Mouse (Mus musculus): Measurements from ENCODE around the gene Tnr. TPM values are rescaled to one million over a fixed set of nuclear protein-coding genes. Genes with fewer than 3 reads are reported as not detected.

Gene Tnr
- total RNA-seq, 2 experiments from 2014 or later = 138 to 146 TPM

DNA sequence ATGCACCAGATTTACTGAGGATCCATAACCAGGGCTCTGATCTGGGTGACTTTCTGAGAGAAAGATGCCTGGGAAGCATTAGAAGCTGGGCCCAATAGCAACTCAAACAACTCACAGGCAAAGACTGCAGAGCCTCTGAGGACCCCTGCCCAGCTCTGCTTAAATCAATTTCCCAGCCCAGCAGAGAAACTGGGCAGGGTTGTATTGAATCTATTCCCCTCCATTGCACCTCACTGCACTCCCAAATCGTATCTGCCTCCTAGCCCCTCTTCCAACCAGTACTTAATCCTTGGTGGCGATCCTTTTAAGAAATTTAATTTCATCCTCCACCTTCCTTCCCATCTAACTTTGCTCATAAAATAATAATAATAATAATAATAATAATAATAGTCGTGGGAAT lies 253.5 kb downstream of the Tnr start:
- Histone ChIP-seq H3K4me3 (no peak overlapping the region), H3K27ac (no peak overlapping the region)
- intact Hi-C loops (cut with DNase I) = no loop called here
- no peak for TF ChIP-seq CTCF (IDR thresholded peaks at IDR 0.05)
- DNase-seq (ENCODE audit: extremely low spot score in 1 of 2, low spot score in 2 of 2) = no peak

DNA sequence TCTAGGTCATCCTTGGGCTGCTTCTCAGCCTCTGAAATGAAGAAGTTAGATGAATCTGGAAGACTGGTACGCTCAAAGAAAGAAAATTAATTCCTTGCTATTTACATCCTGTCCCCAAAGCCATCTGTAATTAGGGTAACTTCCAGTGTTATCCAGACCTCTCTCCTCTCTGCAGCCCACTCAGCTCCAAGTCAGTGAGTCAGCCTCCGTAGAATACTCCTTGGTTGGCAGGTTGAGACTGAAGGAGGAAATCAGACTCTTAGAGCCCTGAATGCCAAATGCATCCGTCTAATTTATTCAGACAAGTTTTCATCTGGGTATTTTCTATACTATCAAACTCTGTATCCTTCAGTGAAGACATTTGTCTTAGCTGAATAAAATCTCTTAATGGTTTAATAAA lies 255.9 kb downstream of the Tnr start:
- intact Hi-C loops (cut with DNase I) = no loop called here
- DNase-seq (ENCODE audit: extremely low spot score in 1 of 2, low spot score in 2 of 2) = no peak
- no peak overlapping the region for H3K4me3 ChIP-seq
- H3K27ac ChIP-seq = no peak overlapping the region
- no peak for TF ChIP-seq CTCF (IDR thresholded peaks at IDR 0.05)

DNA sequence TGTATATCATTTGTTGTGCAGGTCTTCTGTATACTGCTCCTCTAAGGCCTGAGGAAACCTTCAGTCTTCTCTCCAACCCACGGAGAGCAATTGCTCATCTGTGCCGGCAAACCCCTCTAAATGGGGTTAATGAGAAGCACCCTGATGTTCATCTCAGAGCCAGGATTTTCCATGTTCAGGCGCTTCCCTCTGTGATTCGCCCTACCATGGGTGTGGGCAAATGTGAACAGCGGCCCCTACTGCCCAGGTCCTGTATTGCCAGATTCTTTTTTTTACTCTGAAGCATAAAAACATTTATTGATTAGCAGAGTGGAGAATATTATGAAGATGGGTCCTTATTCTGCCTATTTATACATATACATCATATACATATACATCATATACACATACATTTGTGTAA lies 260.3 kb downstream of the Tnr start:
- intact Hi-C loops (cut with DNase I) = loop anchor here (2.0 to 5.0 kb wide), 2 partner anchors 261 to 392 kb away; partner anchors contain the start of gene Tnr
- H3K4me3 ChIP-seq = no peak overlapping the region
- H3K27ac ChIP-seq = no peak overlapping the region
- peak; percentile 55 to 69 for DNase-seq (ENCODE audit: extremely low spot score in 1 of 2, low spot score in 2 of 2)
- TF ChIP-seq CTCF (IDR thresholded peaks at IDR 0.05) = peak; percentile 78

DNA sequence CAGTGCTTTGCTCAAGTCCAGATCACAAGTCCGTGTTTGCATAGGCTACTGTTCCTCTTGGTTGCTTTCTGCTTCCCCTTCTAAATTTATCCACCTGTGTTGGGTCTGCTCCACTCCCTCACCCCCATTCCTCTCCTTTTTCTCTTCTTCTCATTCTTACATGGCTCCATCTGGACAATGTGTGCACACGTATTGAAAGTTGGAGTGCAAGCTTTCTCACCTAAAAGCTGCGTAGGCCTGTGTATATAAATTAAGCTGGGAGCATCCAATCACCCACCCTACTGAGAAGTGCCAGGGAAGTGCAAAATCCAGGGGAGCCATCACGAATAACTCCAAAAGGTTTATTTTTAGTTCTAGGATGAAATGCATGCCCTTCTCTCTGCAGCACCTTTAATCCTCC lies 264.7 kb downstream of the Tnr start:
- no peak for TF ChIP-seq CTCF (IDR thresholded peaks at IDR 0.05)
- DNase-seq (ENCODE audit: extremely low spot score in 1 of 2, low spot score in 2 of 2) = peak in 1 of 2 experiments; percentile 21
- Histone ChIP-seq H3K4me3 (no peak overlapping the region), H3K27ac (no peak overlapping the region)
- intact Hi-C loops (cut with DNase I) = no loop called here

DNA sequence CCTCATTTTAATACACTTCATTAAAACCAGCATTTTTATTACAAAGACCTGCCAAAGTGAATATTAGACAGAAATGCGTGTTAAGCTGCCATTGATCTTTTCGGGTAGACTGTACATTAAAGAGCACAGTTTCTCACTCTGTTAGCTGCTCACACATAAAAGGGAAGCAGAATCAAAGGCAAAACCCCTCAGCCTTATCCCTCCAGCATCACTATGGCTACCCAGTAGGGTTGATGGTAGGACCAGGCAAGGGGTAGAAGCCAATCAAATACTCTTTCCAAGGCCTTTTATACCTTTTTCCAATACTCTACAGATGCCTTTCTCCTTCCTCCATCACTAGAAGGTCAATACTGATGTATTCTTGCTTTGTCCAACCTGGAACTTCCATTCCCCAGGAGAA lies 269.0 kb downstream of the Tnr start:
- no peak for DNase-seq (ENCODE audit: extremely low spot score in 1 of 2, low spot score in 2 of 2)
- no peak overlapping the region for H3K4me3 ChIP-seq
- no peak for TF ChIP-seq CTCF (IDR thresholded peaks at IDR 0.05)
- intact Hi-C loops (cut with DNase I) = no loop called here
- H3K27ac ChIP-seq = no peak overlapping the region

DNA sequence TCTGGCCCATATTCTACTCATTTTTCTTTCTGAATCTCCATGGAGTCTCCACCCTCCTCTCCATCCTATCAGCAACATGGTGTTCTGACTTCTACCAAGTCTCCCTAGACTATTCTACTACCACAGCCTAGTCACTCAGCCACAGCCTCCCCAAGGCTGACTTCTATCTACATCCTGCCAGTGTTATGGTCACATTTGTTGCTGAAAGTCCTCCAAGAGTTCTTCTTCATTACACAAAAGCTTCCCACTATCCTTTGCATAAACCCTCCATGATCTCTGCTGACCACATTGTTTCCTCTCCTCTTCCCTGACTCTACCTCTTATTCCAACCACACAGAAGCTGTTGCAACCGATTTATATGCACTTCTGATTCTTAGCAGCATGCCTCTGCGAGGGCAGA lies 272.5 kb downstream of the Tnr start:
- TF ChIP-seq CTCF (IDR thresholded peaks at IDR 0.05) = no peak
- no peak for DNase-seq (ENCODE audit: extremely low spot score in 1 of 2, low spot score in 2 of 2)
- intact Hi-C loops (cut with DNase I) = no loop called here
- no peak overlapping the region for H3K4me3 ChIP-seq
- no peak overlapping the region for H3K27ac ChIP-seq

DNA sequence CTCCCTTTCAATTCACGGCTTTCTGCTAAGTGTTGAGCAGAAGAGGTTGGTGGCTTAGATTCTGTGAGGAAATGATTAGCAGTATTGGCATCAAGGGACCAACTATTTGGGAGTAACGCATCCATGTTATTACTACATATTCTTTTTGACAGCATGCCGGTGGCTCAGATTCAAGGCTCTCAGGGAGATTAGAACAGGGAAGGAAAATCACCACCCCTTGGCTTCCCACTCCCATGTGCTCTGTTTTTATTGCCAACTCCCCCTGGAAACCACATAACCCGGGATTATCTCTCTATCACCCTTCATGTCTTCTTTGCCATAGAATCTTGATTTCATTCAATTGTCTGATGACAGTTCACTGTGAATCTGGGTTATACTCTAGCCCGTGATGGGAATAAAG lies 276.8 kb downstream of the Tnr start:
- Histone ChIP-seq H3K4me3 (no peak overlapping the region), H3K27ac (no peak overlapping the region)
- TF ChIP-seq CTCF (IDR thresholded peaks at IDR 0.05) = no peak
- no peak for DNase-seq (ENCODE audit: extremely low spot score in 1 of 2, low spot score in 2 of 2)
- intact Hi-C loops (cut with DNase I) = no loop called here

DNA sequence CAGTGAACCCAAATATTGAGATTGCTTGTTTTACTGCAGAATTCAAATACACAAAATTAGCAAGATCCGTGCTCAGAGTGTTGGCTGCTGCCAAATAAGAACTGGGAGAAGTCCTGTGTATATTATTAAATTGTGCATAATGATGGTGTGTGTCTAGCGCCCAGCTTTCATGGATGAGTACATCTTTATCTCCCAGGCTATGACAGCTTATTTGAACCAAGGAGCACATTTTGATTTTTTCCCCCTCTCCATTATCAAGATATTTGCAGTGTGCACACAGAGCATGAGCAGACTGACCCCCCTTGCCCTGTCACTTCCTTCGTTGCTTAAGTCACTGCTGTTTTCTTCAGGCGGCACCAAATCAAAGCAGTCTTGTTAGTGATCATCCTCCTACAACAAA lies 278.2 kb downstream of the Tnr start:
- no peak for TF ChIP-seq CTCF (IDR thresholded peaks at IDR 0.05)
- no peak overlapping the region for H3K27ac ChIP-seq
- DNase-seq (ENCODE audit: extremely low spot score in 1 of 2, low spot score in 2 of 2) = no peak
- no peak overlapping the region for H3K4me3 ChIP-seq
- intact Hi-C loops (cut with DNase I) = no loop called here

DNA sequence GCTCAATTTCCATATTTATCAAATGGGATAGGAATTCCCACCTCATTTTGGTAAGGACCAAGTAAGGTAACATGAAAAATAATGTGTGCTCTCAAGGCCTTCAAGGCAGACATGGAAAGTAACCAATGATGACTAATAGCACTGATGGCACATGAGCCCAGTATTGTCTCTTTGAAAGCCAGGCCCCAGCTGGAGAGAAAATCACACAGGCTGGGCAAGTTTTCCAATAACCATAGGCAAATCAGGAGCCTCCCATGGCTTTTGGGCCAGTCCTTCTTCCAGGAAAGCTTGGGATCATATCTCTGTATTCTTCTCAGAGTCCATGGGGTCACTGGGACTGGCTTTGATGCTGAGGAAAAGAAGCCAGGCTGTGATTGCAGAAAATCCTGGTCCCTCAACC lies 280.1 kb downstream of the Tnr start:
- no peak for TF ChIP-seq CTCF (IDR thresholded peaks at IDR 0.05)
- H3K27ac ChIP-seq = no peak overlapping the region
- no peak overlapping the region for H3K4me3 ChIP-seq
- DNase-seq (ENCODE audit: extremely low spot score in 1 of 2, low spot score in 2 of 2) = no peak
- intact Hi-C loops (cut with DNase I) = no loop called here

DNA sequence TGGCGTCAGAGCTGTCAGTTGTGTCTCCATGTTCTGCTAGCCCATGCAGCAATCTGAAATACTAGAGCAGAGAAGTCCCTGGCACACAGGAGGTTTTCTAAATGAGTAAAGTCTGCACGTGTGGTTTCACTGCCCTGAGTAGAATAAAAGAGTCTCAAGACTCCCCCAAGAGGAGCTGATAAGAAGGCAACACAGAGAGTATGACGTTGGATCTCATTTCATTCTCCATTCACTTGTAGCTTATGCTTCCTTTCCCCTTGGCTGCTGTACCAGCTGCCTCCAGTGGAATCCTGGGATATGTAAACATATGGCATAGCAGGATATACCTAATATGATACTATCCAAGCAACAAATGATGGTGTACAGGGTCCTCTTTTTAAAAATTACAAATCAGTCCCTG lies 285.9 kb downstream of the Tnr start:
- peak; percentile 12 for TF ChIP-seq CTCF (IDR thresholded peaks at IDR 0.05)
- Histone ChIP-seq H3K4me3 (no peak overlapping the region), H3K27ac (no peak overlapping the region)
- DNase-seq (ENCODE audit: extremely low spot score in 1 of 2, low spot score in 2 of 2) = no peak
- intact Hi-C loops (cut with DNase I) = no loop called here

DNA sequence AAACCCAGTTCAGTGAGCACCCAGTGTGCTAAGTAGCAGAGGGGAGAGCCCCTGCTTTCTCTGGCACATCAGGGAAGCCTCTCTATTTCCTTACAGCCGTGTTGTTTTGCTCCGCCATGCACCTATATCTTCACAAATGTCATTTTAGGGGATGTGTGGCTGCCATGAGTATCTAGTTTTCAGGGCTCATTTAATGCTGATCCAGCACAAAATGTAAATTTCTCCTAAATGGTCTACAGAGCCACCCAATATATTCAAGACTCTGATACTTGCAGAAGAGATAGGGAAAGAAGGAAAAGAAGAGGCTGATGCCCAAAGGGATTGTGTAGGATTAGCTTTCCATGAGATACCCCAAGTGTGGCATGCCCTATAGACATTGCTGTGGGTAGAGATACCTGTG lies 288.2 kb downstream of the Tnr start:
- DNase-seq (ENCODE audit: extremely low spot score in 1 of 2, low spot score in 2 of 2) = no peak
- no peak for TF ChIP-seq CTCF (IDR thresholded peaks at IDR 0.05)
- H3K4me3 ChIP-seq = no peak overlapping the region
- H3K27ac ChIP-seq = no peak overlapping the region
- intact Hi-C loops (cut with DNase I) = no loop called here

DNA sequence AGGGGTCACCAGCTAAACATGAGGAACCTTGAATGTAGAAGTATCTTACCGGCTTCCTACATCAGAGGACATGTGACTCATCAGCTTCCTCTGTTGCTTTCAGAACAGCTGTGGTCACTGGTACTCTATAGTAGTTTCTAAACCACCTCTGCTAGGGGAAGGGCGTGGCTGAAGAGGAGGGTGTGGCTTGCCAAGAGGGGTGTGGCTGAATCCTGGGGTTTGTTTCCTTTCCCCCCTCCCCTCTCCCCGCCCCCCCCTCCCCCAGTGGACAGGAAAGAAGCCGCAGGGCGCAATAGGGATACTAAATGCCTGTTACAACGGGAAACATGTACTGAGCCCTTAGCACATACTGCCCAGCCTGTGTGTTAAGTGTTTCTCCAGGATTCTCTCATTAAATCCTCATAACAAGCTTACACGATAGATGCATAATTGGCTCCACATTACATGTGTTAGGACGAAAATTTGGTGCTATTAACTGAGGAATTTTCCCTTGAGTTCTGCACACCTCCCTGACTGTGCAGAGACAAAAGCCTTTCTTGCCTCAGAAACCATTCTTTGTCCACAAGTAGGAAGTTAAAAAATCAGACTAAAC lies 289.3 kb downstream of the Tnr start:
- intact Hi-C loops (cut with DNase I) = no loop called here
- no peak overlapping the region for H3K27ac ChIP-seq
- no peak for TF ChIP-seq CTCF (IDR thresholded peaks at IDR 0.05)
- H3K4me3 ChIP-seq = no peak overlapping the region
- DNase-seq (ENCODE audit: extremely low spot score in 1 of 2, low spot score in 2 of 2) = no peak

DNA sequence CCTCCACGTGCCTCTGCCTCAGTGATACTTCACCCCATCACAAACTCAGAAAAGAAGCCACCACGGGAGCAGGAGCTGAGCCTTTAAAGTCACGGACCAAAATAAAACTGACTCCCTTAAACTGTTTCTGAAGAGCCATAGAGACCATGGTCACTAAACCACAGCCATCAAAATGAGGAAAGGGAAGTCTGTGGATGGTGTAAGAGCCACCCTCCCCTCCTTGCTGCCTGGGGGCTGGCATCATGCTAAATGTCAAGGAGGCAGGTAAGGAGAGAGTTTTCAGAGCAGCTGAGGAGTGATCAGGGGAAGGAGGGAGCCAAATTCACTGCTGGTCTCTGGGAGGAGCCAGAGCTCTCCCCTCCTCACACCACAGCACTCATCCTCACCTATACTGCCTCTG lies 290.8 kb downstream of the Tnr start:
- Histone ChIP-seq H3K27ac (no peak overlapping the region), H3K4me3 (no peak overlapping the region)
- intact Hi-C loops (cut with DNase I) = no loop called here
- no peak for DNase-seq (ENCODE audit: extremely low spot score in 1 of 2, low spot score in 2 of 2)
- TF ChIP-seq CTCF (IDR thresholded peaks at IDR 0.05) = no peak
